Mouse (Mus musculus) MEL (cell line): ENCODE data around the gene Ucp3. TPM values are rescaled to one million over a fixed set of nuclear protein-coding genes. Genes with fewer than 3 reads are reported as not detected.

ENCODE experiments used
- DNase-seq: peaks from one replicate; pipeline ENCODE4 v3.0.0; 2011; ENCODE audit warnings: low read depth, low spot score
- H3K27ac ChIP-seq: 2 replicates; pipeline ENCODE4 v1.5.1; 2012; ENCODE audit warnings: low read depth, mild to moderate bottlenecking, control low read depth, low read length, moderate library complexity; ENCODE audit not compliant: control insufficient read depth
- H3K27me3 ChIP-seq, 2 experiments: fragments of 150-350 bp in 1 of 2; sonication (generic) in 1 of 2; 2 replicates each; pipeline ENCODE4 v1.6.1; 2012; ENCODE audit warnings: low read length in 2 of 2, mild to moderate bottlenecking in 2 of 2, improper control_type of control experiment in 1 of 2, moderate library complexity in 1 of 2; ENCODE audit not compliant: insufficient read depth in 2 of 2, control insufficient read depth in 1 of 2
- H3K36me3 ChIP-seq, 2 experiments: 2 replicates each; pipeline ENCODE4 v1.6.1; 2012 to 2014; ENCODE audit warnings: low read length in 2 of 2, improper control_type of control experiment in 1 of 2, inconsistent platforms in 1 of 2, mild to moderate bottlenecking in 1 of 2; ENCODE audit not compliant: insufficient read depth in 2 of 2, control insufficient read depth in 1 of 2
- H3K4me1 ChIP-seq, 2 experiments: fragments of 150-350 bp in 1 of 2; sonication (generic) in 1 of 2; 2 replicates each; pipeline ENCODE4 v1.6.1; 2012; ENCODE audit warnings: low read length in 2 of 2, improper control_type of control experiment in 1 of 2, mild to moderate bottlenecking in 1 of 2; ENCODE audit not compliant: insufficient read depth in 2 of 2, control insufficient read depth in 1 of 2
- H3K4me3 ChIP-seq, 2 experiments: fragments of 150-350 bp in 1 of 2; sonication (generic) in 1 of 2; 2 replicates each; pipeline ENCODE4 v1.5.1; 2012; ENCODE audit warnings: low read depth in 2 of 2, low read length in 2 of 2, mild to moderate bottlenecking in 2 of 2, moderate library complexity in 2 of 2, control low read depth in 1 of 2, improper control_type of control experiment in 1 of 2; ENCODE audit not compliant: control insufficient read depth in 1 of 2, insufficient read depth in 1 of 2
- H3K79me2 ChIP-seq: 2 replicates; pipeline ENCODE4 v1.6.1; 2012; ENCODE audit warnings: mild to moderate bottlenecking, low read length, moderate library complexity; ENCODE audit not compliant: control insufficient read depth, poor library complexity, insufficient read depth
- H3K9ac ChIP-seq: 2 replicates; pipeline ENCODE4 v1.6.1; 2012; ENCODE audit warnings: low read depth, mild to moderate bottlenecking, control low read depth, low read length, moderate library complexity; ENCODE audit not compliant: control insufficient read depth, poor library complexity, severe bottlenecking
- H3K9me3 ChIP-seq: fragments of 150-350 bp; sonication (generic); replicated peaks from 2 replicates; pipeline ENCODE4 v1.6.1; 2012; ENCODE audit warnings: mild to moderate bottlenecking, low read length, improper control_type of control experiment, moderate library complexity; ENCODE audit not compliant: insufficient read depth
- BHLHE40 ChIP-seq: IDR thresholded peaks from 2 replicates; pipeline ENCODE4 v1.6.1; 2012; ENCODE audit warnings: low read depth, mild to moderate bottlenecking, inconsistent platforms, low read length, improper control_type of control experiment, borderline replicate concordance
- CHD1 ChIP-seq: IDR thresholded peaks from 2 replicates; pipeline ENCODE4 v1.6.1; 2012; ENCODE audit warnings: low read depth, mild to moderate bottlenecking, inconsistent platforms, low read length, improper control_type of control experiment
- CHD2 ChIP-seq: IDR thresholded peaks from 2 replicates; pipeline ENCODE4 v1.6.1; 2011; ENCODE audit warnings: low read length, improper control_type of control experiment
- CTCF ChIP-seq, 3 experiments: IDR thresholded peaks in 2 of 3; conservative IDR thresholded peaks in 1 of 3; 2 replicates each; pipeline ENCODE4 v1.5.1; 2011 to 2012; ENCODE audit warnings: low read length in 3 of 3, low read depth in 2 of 3, mild to moderate bottlenecking in 2 of 3, improper control_type of control experiment in 1 of 3, inconsistent platforms in 1 of 3, mixed read lengths in 1 of 3, moderate library complexity in 1 of 3; ENCODE audit not compliant: control insufficient read depth in 1 of 3, insufficient read depth in 1 of 3, poor library complexity in 1 of 3, severe bottlenecking in 1 of 3
- E2F4 ChIP-seq: IDR thresholded peaks from 2 replicates; pipeline ENCODE4 v1.6.1; 2011; ENCODE audit warnings: low read depth, low read length, improper control_type of control experiment, borderline replicate concordance
- GATA1 ChIP-seq: IDR thresholded peaks from 2 replicates; pipeline ENCODE4 v1.6.1; 2011; ENCODE audit warnings: low read depth, low read length, improper control_type of control experiment
- MAFK ChIP-seq: IDR thresholded peaks from 2 replicates; pipeline ENCODE4 v1.6.1; 2011; ENCODE audit warnings: low read depth, mild to moderate bottlenecking, low read length, improper control_type of control experiment, borderline replicate concordance
- MAX ChIP-seq: IDR thresholded peaks from 2 replicates; pipeline ENCODE4 v1.6.1; 2011; ENCODE audit warnings: low read length, improper control_type of control experiment
- MYB ChIP-seq: IDR thresholded peaks from 2 replicates; pipeline ENCODE4 v1.6.1; 2011; ENCODE audit warnings: mild to moderate bottlenecking, low read depth, low read length, improper control_type of control experiment
- POLR2A ChIP-seq, 2 experiments: IDR thresholded peaks; 2 replicates each; pipeline ENCODE4 v1.6.1; 2011 to 2012; ENCODE audit warnings: low read length in 2 of 2, mild to moderate bottlenecking in 2 of 2, control low read depth in 1 of 2, improper control_type of control experiment in 1 of 2, low read depth in 1 of 2, moderate library complexity in 1 of 2; ENCODE audit not compliant: control insufficient read depth in 1 of 2, insufficient read depth in 1 of 2, poor library complexity in 1 of 2
- RAD21 ChIP-seq: IDR thresholded peaks from 2 replicates; pipeline ENCODE4 v1.6.1; 2011; ENCODE audit warnings: mild to moderate bottlenecking, low read depth, low read length, improper control_type of control experiment
- RCOR1 ChIP-seq: IDR thresholded peaks from 2 replicates; pipeline ENCODE4 v1.6.1; 2012; ENCODE audit warnings: low read depth, mild to moderate bottlenecking, inconsistent platforms, low read length, improper control_type of control experiment
- SIN3A ChIP-seq: IDR thresholded peaks from 2 replicates; pipeline ENCODE4 v1.6.1; 2012; ENCODE audit warnings: low read length, improper control_type of control experiment, inconsistent platforms
- TAL1 ChIP-seq: IDR thresholded peaks from 2 replicates; pipeline ENCODE4 v1.6.1; 2012; ENCODE audit warnings: mild to moderate bottlenecking, inconsistent platforms, low read length, moderate library complexity, mixed read lengths
- UBTF ChIP-seq: IDR thresholded peaks from 2 replicates; pipeline ENCODE4 v1.6.1; 2012; ENCODE audit warnings: low read depth, mild to moderate bottlenecking, inconsistent platforms, low read length, improper control_type of control experiment, moderate library complexity, borderline replicate concordance; ENCODE audit not compliant: insufficient read depth
- USF2 ChIP-seq, 2 experiments: IDR thresholded peaks; 2 replicates each; pipeline ENCODE4 v1.6.1; 2011 to 2012; ENCODE audit warnings: improper control_type of control experiment in 2 of 2, low read length in 2 of 2, borderline replicate concordance in 1 of 2, inconsistent platforms in 1 of 2, low read depth in 1 of 2, mild to moderate bottlenecking in 1 of 2; ENCODE audit not compliant: insufficient read depth in 1 of 2
- polyA plus RNA-seq, 2 experiments: library from polyadenylated mRNA; stranded (reverse) in 1 of 2; unstranded in 1 of 2; fragments of >175 nt in 1 of 2; fragments of >200 nt in 1 of 2; gene quantifications; 2 replicates each; pipeline versions ENCODE4 v1.2.1 to v1.2.4; 2012; ENCODE audit warnings: low replicate concordance in 2 of 2, low read depth in 1 of 2; ENCODE audit not compliant: insufficient read length in 2 of 2, insufficient read depth in 1 of 2, missing spikeins in 1 of 2
- total RNA-seq: library from RNA; depleted of rRNA; stranded (reverse); fragments of 300-350 nt; gene quantifications from 2 replicates; pipeline ENCODE4 v1.2.3, GENCODE M21; 2012

The Ucp3 gene
- total and polyA plus RNA-seq, 3 experiments = not detected

- TF ChIP-seq MAX (no peak; the same call in 1 of the 2 replicates), CHD1 (no peak), E2F4 (no peak), BHLHE40 (no peak), CHD2 (no peak), SIN3A (peak; percentile 63), USF2 (IDR thresholded peaks at IDR 0.05; ENCODE audit: borderline replicate concordance in 1 of 2, insufficient read depth in 1 of 2, low read depth in 1 of 2, low read length in 2 of 2) (no peak), GATA1 (peak; percentile 87), POLR2A (IDR thresholded peaks at IDR 0.05; ENCODE audit: control insufficient read depth in 1 of 2, insufficient read depth in 1 of 2, low read depth in 1 of 2, low read length in 2 of 2, poor library complexity in 1 of 2) (no peak), MAFK (no peak), MYB (no peak), TAL1 (peak; percentile 95)
These were observed 5.8 kb upstream of the Ucp3 start (continued) for GRCm38 (mm10) chr7:100466781-100467510.

- Histone ChIP-seq H3K79me2 (no peaks in the 10 kb centered on the region), H3K27ac (no peak overlapping the region), H3K4me3 (no peak overlapping the region), H3K9ac (no peak overlapping the region), H3K27me3 (no peaks in the 10 kb centered on the region), H3K4me1 (peaks cover 22 to 30% of the 10 kb centered on the region in 2 experiments), H3K36me3 (peaks cover 0 to 31% of the 10 kb centered on the region in 2 experiments; a peak in 2 of 4 replicates), H3K9me3 (no peaks in the 10 kb centered on the region)
- no peak for DNase-seq
- TF ChIP-seq MAX = no peak
These were observed 4.0 kb upstream of the Ucp3 start for GRCm38 (mm10) chr7:100468761-100469160.

- DNase-seq = no peak
- Histone ChIP-seq H3K27me3 (no peaks in the 10 kb centered on the region), H3K9me3 (no peaks in the 10 kb centered on the region), H3K4me1 (peaks cover 22 to 30% of the 10 kb centered on the region in 2 experiments), H3K36me3 (peaks cover 0 to 31% of the 10 kb centered on the region in 2 experiments; a peak in 2 of 4 replicates)
- TF ChIP-seq CTCF (IDR thresholded peaks at IDR 0.05 in 2 of 3, conservative IDR thresholded peaks at IDR 0.05 in 1 of 3; ENCODE audit: control insufficient read depth in 1 of 3, insufficient read depth in 1 of 3, low read depth in 2 of 3, low read length in 3 of 3, poor library complexity in 1 of 3, severe bottlenecking in 1 of 3) (no peak), CHD1 (no peak), RCOR1 (no peak), RAD21 (no peak), UBTF (no peak)
- TF ChIP-seq, all 39 proteins: peak for 0
- H3K79me2 ChIP-seq = no peaks in the 10 kb centered on the region
- H3K4me3 ChIP-seq = no peak overlapping the region
- no peak overlapping the region for H3K9ac ChIP-seq
- no peak overlapping the region for H3K27ac ChIP-seq
These were observed 3.3 kb upstream of the Ucp3 start for GRCm38 (mm10) chr7:100469502-100469901.
